Mouse (Mus musculus) c-Kit-positive CD71-positive TER-119-negative erythroid progenitor cells, embryonic 14.5 days (primary cell): ENCODE data around the gene Pgbd5.

Experiments
- DNase-seq: peaks from one replicate; pipeline ENCODE4 v3.0.0-alpha.2; 2013; ENCODE audit warnings: low read depth

Gene Pgbd5

DNA sequence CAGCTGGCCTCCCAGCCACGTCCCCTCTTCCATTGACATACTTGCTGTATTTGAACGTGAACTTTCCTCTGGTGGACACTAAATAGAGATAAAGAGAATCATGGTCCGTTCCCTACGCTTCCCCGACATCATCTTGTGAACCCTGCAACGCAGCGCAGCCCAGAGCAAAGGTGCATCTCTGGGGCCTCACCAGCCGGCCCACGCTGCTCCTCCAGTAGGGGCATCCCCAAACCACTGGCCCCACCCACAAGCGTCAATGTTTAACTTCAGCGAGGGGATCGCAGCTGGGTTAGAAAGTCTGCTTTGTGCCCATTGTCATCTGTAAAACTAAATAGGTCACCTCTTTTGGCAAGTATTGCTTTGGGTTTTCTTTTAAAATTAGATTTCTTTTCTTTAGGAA, 95.5 kb downstream of the Pgbd5 start:
- no peak for DNase-seq

DNA sequence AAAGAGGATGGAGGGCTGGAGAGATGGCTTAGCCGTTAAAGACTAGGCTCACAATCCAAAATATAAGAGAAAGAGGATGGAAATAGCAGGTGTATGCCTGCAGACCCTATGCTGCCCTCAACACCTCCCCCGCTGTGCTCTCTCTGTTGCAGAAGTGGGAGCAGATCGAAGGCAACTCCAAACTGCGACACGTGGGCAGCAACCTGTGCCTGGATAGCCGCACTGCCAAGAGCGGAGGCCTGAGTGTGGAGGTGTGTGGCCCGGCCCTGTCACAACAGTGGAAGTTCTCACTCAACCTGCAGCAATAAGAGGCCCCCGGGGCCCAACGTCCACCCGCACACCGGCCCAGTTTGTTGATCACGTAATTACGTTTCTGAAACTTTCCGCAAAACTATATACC, 96.3 kb downstream of the Pgbd5 start:
- no peak for DNase-seq

GRCm38 (mm10) chr8:124340360-124341068, 98.9 kb downstream of the Pgbd5 start:
- no peak for DNase-seq

DNA sequence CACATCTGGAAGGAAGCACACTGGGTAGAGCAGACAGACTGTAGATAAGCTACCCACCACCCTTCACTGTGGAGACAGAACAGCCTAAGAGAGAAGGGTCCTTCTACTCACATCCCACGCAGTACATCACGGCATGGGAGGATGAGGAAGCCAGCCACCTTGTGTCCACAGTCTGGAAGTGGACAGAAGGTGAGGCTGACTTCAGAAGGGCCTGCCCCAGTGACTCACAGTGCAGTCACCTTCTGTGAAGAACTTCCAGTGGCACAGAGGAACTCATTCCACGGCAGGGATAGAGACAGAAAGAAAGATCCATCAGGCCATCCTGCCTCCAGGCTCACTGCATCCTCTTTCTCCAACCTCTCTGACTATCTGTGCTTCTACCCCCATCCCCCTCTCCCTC, 99.7 kb downstream of the Pgbd5 start:
- DNase-seq, result no peak

DNA sequence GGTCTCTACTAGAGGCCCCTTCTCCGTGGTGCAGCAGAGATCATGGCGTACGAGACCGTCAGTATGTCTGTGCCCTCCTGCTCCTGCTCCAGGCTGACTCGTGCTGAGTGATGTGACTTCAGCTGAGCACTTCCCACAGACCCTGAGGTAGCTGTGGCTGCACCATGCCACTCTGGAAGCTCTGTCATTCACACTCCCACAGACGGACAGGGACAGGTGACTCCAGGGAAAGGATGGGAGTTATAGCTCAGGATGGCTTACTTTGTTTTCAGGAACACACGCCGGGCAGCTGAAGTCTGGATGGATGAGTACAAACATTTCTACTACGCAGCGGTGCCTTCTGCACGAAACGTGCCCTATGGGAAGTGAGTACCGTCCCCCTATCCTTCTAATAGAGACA, 103.2 kb downstream of the Pgbd5 start:
- no peak for DNase-seq

- DNase-seq, result no peak
Observed at GRCm38 (mm10) chr8:124331706-124332105, 107.8 kb downstream of the Pgbd5 start.

DNA sequence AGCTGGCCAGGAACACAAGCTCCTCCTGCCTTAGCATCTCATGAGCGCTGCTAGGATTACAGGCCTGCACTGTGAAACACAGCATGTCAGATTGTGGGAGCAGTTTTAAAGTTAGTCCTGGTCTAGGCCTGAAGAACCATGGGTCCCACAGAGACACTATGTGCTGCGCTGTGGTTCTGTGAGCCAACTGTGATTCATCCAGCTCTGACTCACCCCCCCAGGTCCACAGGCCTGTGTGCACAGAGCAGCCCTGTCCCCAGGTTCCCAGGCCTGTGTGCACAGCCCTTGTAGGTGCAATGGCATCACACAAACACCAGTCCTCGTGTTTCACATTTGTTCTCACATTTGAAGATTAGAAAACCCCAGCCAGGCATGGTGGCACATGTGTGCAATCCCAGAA, 108.4 kb downstream of the Pgbd5 start:
- DNase-seq, result no peak

GRCm38 (mm10) chr8:124330433-124330832, 109.0 kb downstream of the Pgbd5 start:
- no peak for DNase-seq

GRCm38 (mm10) chr8:124329690-124330089, 109.8 kb downstream of the Pgbd5 start:
- DNase-seq, result no peak

GRCm38 (mm10) chr8:124328259-124328658, 111.2 kb downstream of the Pgbd5 start:
- DNase-seq, result no peak

GRCm38 (mm10) chr8:124323356-124323755, 116.1 kb downstream of the Pgbd5 start:
- DNase-seq, result no peak

DNA sequence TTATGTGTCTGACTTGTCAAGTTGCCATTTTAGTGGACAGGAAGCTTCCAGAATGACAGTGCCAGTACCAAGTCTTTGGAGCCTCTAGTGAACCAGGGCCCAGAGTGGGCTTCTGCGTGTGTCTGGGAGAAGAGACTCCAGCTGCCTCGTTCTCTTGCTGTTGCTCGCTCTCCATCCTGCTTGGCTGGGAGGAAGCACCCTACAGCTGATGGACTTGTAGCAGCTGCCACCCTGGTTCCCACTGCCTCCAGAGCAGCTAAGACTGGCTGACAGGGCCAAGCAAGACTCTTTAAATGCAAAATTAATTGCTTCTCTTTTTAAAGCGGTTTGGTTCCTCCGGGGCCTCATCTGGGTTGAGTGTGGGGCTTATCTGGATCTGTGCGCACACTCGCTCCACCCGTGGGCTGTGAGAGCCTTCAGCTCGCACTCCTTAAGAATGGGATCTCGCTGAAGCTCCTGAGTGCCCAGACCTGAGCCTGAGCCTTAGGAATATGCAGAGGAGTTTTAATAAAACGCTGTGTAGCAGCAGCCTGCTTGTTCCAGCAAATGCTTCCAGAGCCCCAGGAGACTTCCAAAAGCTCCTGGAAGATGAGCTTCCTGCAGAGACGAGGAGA, 118.1 kb downstream of the Pgbd5 start:
- no peak for DNase-seq

- no peak for DNase-seq
Observed at GRCm38 (mm10) chr8:124319316-124319652, 120.2 kb downstream of the Pgbd5 start.
